Mouse (Mus musculus): Measurements from ENCODE around the gene Cideb. TPM values are rescaled to one million over a fixed set of nuclear protein-coding genes. Genes with fewer than 3 reads are reported as not detected.
A peak's percentile ranks its signal among the peaks of the same experiment; 100 is the strongest.

Cideb gene
- polyA plus RNA-seq, 1 experiment = 1.8 TPM

DNA sequence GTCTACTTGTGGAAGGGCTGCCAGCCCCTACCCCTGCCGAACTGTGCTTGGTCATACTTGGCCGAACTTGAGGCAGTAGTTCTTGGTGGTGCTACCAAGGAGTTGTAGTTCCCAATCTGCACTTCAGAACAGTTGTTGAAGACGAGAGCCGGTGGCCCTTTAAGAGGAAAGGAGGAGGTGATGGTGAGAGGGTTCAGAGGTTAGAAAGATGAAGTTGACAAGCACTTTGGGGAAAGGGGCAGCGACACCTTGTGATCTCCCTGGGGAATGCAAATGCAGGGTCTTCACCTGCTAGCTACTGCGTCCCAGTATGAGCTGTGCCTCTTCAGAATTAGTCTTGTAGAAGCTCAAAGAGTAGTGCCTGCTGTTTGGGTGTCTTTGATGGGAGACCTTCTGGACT, 26.9 kb upstream of the Cideb start:
- Histone ChIP-seq H3K4me3 (ENCODE audit: control insufficient read depth, insufficient read depth, low read length) (no peak overlapping the region), H3K27me3 (ENCODE audit: control insufficient read depth, insufficient read depth, low read length) (no peaks in the 10 kb centered on the region), H3K4me1 (replicated peaks; ENCODE audit: control insufficient read depth, insufficient read depth, low read length) (peaks cover 13% of the 10 kb centered on the region), H3K27ac (ENCODE audit: control insufficient read depth, insufficient read depth, low read length) (no peak overlapping the region), H3K36me3 (ENCODE audit: control insufficient read depth, insufficient read depth, low read length) (no peaks in the 10 kb centered on the region)
- peak; percentile 25 for DNase-seq
- 81% methylated on average over 6 of the region's 6 CpGs for WGBS
- no peak for TF ChIP-seq POLR2A (IDR thresholded peaks at IDR 0.05; ENCODE audit: control insufficient read depth, extremely low read depth, insufficient read depth, low read length, poor library complexity)
- no peak for TF ChIP-seq CTCF (IDR thresholded peaks at IDR 0.05; ENCODE audit: borderline replicate concordance, control insufficient read depth, extremely low read depth, insufficient read depth, low read length, poor library complexity)

DNA sequence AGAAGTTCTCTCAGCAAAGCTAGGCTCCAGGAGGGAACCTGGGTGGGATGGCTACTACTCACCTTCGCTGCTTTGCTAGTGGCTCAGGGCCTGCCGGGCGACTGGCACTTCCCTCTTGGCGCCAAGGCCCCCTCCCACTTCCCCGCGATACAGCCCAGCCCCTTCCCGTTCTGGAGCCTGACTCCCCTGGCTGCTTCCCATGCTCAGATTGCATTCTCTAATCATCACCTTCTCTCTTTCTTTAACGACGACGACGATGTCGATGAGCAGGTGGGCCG, 25.6 kb upstream of the Cideb start, which contains the start of gene Adcy4:
Adcy4 (minus strand) TSS at position 138 of the 278 bp plus-strand sequence.
- H3K27me3 ChIP-seq (ENCODE audit: control insufficient read depth, insufficient read depth, low read length) = no peaks in the 10 kb centered on the region
- H3K27ac ChIP-seq (ENCODE audit: control insufficient read depth, insufficient read depth, low read length) = no peak within 1 kb of the TSS
- H3K4me1 ChIP-seq (replicated peaks; ENCODE audit: control insufficient read depth, insufficient read depth, low read length) = peaks cover 12% of the 10 kb centered on the region
- H3K36me3 ChIP-seq (ENCODE audit: control insufficient read depth, insufficient read depth, low read length) = no peaks in the 10 kb centered on the region
- WGBS = 75% methylated on average over 13 of the region's 13 CpGs
- peak; percentile 0 for DNase-seq
- no peak for TF ChIP-seq CTCF (IDR thresholded peaks at IDR 0.05; ENCODE audit: borderline replicate concordance, control insufficient read depth, extremely low read depth, insufficient read depth, low read length, poor library complexity)
- no peak for TF ChIP-seq POLR2A (IDR thresholded peaks at IDR 0.05; ENCODE audit: control insufficient read depth, extremely low read depth, insufficient read depth, low read length, poor library complexity)
- no peak within 1 kb of the TSS for H3K4me3 ChIP-seq (ENCODE audit: control insufficient read depth, insufficient read depth, low read length)

DNA sequence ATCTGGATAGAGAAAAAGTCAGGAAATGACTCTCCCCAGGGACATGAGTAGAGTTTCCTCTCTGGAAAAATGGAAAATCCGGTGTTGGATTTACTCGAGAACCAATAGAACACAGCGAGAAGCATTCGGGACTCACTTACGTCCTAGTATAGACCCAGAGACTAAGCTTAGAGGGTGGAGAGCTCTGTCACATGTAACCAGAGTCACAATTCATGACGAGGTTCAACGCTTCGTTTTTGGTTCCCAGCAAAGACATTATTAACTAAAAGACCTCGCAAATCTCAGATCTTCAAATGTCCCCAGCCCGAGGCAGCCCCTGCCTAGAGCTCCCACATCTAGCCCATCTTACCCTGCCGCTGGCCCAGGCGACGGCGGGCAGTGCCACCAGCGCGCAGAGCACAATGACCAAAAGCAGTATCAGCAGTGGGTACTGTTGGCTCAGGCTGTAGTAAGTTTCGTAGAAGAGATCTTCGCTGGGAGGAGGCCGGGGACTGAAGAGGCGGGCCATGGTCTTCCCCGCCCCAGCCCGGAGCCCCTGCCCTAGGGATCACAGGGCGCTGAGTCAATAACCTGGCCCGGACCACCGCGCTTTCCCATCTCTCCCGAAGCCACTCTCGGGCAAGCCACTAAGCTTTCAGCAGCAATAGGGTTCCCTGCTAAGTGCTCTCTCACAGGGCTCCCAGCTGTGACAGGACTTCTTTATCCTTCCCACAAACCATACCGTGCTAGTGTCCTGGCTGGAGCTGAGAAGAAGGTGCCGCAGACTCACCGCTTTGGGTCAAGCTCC, 25.1 kb upstream of the Cideb start:
- DNase-seq = peak; percentile 0
- TF ChIP-seq CTCF (IDR thresholded peaks at IDR 0.05; ENCODE audit: borderline replicate concordance, control insufficient read depth, extremely low read depth, insufficient read depth, low read length, poor library complexity) = no peak
- no peak for TF ChIP-seq POLR2A (IDR thresholded peaks at IDR 0.05; ENCODE audit: control insufficient read depth, extremely low read depth, insufficient read depth, low read length, poor library complexity)
- Histone ChIP-seq H3K36me3 (ENCODE audit: control insufficient read depth, insufficient read depth, low read length) (no peaks in the 10 kb centered on the region), H3K27ac (ENCODE audit: control insufficient read depth, insufficient read depth, low read length) (no peak overlapping the region), H3K4me3 (ENCODE audit: control insufficient read depth, insufficient read depth, low read length) (no peak overlapping the region), H3K27me3 (ENCODE audit: control insufficient read depth, insufficient read depth, low read length) (no peaks in the 10 kb centered on the region), H3K4me1 (replicated peaks; ENCODE audit: control insufficient read depth, insufficient read depth, low read length) (peaks cover 10% of the 10 kb centered on the region)
- 72% methylated on average over 31 of the region's 31 CpGs for WGBS

DNA sequence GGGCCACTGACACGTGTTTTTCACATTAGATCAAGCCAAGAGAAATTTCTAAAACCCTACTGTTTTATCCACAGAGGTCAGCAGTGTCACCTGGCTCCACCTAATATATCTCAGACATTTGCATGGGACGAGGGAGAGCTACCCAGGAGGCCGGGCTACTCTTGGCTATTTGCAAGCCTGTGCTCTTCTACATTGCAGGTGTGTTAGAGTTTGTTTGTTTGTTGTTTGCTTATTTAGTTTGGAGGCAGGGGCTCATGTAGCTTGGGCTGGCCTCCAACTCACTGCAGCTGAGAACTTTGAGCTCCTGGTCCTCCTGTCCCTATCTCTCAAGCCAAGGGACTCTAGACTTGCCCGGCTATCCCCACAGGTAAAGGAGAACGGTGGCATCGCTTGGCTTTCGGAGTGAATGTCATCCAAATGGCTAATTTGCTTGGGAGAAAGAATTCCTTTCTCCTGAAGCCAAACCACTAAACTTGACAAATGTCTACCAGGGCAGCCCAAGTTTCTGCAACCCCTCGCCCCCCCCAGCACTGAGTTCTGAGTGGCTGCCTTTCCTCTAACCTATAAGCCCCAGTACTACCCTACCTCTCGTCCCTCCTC, 24.2 kb upstream of the Cideb start:
- no peak overlapping the region for H3K27ac ChIP-seq (ENCODE audit: control insufficient read depth, insufficient read depth, low read length)
- H3K36me3 ChIP-seq (ENCODE audit: control insufficient read depth, insufficient read depth, low read length) = no peaks in the 10 kb centered on the region
- H3K4me1 ChIP-seq (replicated peaks; ENCODE audit: control insufficient read depth, insufficient read depth, low read length) = peaks cover 1% of the 10 kb centered on the region; the same call in 1 of the 2 replicates
- TF ChIP-seq CTCF (IDR thresholded peaks at IDR 0.05; ENCODE audit: borderline replicate concordance, control insufficient read depth, extremely low read depth, insufficient read depth, low read length, poor library complexity) (no peak), POLR2A (IDR thresholded peaks at IDR 0.05; ENCODE audit: control insufficient read depth, extremely low read depth, insufficient read depth, low read length, poor library complexity) (no peak)
- 84% methylated on average over 9 of the region's 9 CpGs for WGBS
- no peaks in the 10 kb centered on the region for H3K27me3 ChIP-seq (ENCODE audit: control insufficient read depth, insufficient read depth, low read length)
- H3K4me3 ChIP-seq (ENCODE audit: control insufficient read depth, insufficient read depth, low read length) = no peak overlapping the region
- DNase-seq = no peak

DNA sequence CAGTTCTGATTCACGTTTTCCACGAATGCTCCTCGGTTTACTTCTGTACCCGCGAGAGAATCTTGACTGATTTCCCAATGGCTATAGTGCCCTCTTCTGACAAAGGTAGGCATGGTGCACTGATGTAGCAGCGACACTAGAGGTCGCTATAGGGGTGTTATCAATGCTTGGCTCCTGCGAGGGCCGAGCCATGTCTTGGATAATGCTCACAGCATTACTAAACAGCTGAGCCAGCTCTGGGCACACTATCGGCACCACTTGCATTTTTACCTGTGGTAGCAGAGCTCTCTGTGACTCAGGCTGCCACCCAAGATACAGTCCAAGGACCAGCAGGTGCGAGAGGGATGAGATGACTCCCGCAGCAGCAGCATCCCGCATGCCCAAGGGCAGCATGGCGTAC, 23.1 kb upstream of the Cideb start:
- Histone ChIP-seq H3K36me3 (ENCODE audit: control insufficient read depth, insufficient read depth, low read length) (no peaks in the 10 kb centered on the region), H3K27ac (ENCODE audit: control insufficient read depth, insufficient read depth, low read length) (no peak overlapping the region), H3K4me3 (ENCODE audit: control insufficient read depth, insufficient read depth, low read length) (no peak overlapping the region), H3K4me1 (replicated peaks; ENCODE audit: control insufficient read depth, insufficient read depth, low read length) (no peaks in the 10 kb centered on the region), H3K27me3 (ENCODE audit: control insufficient read depth, insufficient read depth, low read length) (no peaks in the 10 kb centered on the region)
- WGBS = 26% methylated on average over 14 of the region's 14 CpGs
- peak; percentile 46 for DNase-seq
- TF ChIP-seq POLR2A (IDR thresholded peaks at IDR 0.05; ENCODE audit: control insufficient read depth, extremely low read depth, insufficient read depth, low read length, poor library complexity) = no peak
- peak; percentile 76; the same call in 1 of the 2 replicates for TF ChIP-seq CTCF (IDR thresholded peaks at IDR 0.05; ENCODE audit: borderline replicate concordance, control insufficient read depth, extremely low read depth, insufficient read depth, low read length, poor library complexity)

- H3K27me3 ChIP-seq (ENCODE audit: control insufficient read depth, insufficient read depth, low read length) = no peaks in the 10 kb centered on the region
- no peaks in the 10 kb centered on the region for H3K4me1 ChIP-seq (replicated peaks; ENCODE audit: control insufficient read depth, insufficient read depth, low read length)
- DNase-seq = no peak
- no peak for TF ChIP-seq POLR2A (IDR thresholded peaks at IDR 0.05; ENCODE audit: control insufficient read depth, extremely low read depth, insufficient read depth, low read length, poor library complexity)
- TF ChIP-seq CTCF (IDR thresholded peaks at IDR 0.05; ENCODE audit: borderline replicate concordance, control insufficient read depth, extremely low read depth, insufficient read depth, low read length, poor library complexity) = no peak
- no peaks in the 10 kb centered on the region for H3K36me3 ChIP-seq (ENCODE audit: control insufficient read depth, insufficient read depth, low read length)
- no peak overlapping the region for H3K4me3 ChIP-seq (ENCODE audit: control insufficient read depth, insufficient read depth, low read length)
- 87% methylated on average over 11 of the region's 11 CpGs for WGBS
- H3K27ac ChIP-seq (ENCODE audit: control insufficient read depth, insufficient read depth, low read length) = no peak overlapping the region
These were observed 22.5 kb upstream of the Cideb start for GRCm38 (mm10) chr14:55780736-55781135.

Measured in thymus, adult 2 months (tissue).